9 mouse cellular contexts compared by ENCODE assay signal in the genomic region with DNA sequence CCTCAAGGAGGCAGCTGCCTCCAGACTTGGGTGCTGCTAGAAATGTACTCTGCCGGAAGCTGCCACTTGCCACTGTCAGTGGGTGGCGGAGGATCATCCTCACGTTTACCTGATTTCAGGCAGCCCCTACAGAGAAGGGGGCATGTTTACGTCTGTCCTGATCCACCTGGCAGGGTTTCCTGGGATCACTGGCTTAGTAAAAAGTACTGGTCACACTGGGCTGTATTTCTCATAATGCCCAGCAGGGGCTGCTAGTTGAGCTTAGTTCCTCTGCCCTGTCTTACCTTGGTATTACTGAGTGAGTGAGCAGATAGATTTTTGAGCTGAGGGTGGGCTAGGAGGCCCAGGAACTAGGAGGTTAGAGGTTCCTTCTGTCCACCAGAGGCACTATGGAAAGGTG. TPM values are rescaled to one million over a fixed set of nuclear protein-coding genes. Genes with fewer than 3 reads are reported as not detected.
DNase-seq lines count a peak whose midpoint lies in the region; ATAC-seq and TF ChIP-seq lines count a peak whose summit lies in the region.
"Had no signal": no experiment of that assay in that cellular context is flagged by ENCODE, and none has a peak within 500 bp of the region (broad histone marks: within the 10 kb centered on the region; RNA-seq: fewer than 3 reads in every experiment).

No protein-coding gene starts in this region.

- H3K4me3 ChIP-seq in cerebellum, adult 2 months (replicated peaks; ENCODE audit: insufficient read depth, low read depth, low read length) = no peak overlapping the region
- no peak overlapping the region for H3K4me3 ChIP-seq in liver, embryonic 12.5 days
- no peak overlapping the region for H3K4me3 ChIP-seq in lung, embryonic 14.5 days (ENCODE audit: low read depth, low read length)

- no peak overlapping the region for H3K4me2 ChIP-seq in liver, embryonic 12.5 days
- no peak overlapping the region for H3K4me2 ChIP-seq in lung, embryonic 14.5 days

- peak; percentile 69 for DNase-seq in cerebellum, adult 2 months
- no peak for DNase-seq in cerebellum, adult 11-12 months
- DNase-seq in liver (peak; percentile 46), ZHBTc4 (ENCODE audit: low read depth, low spot score) (peak; percentile 76)
- DNase-seq in forelimb bud, embryonic 11.5 days (ENCODE audit: low read depth, low spot score) = peak; percentile 48
- DNase-seq in lung, embryonic 14.5 days = peak; percentile 72
- no peak for DNase-seq in ovary, adult 18-20 months (ENCODE audit: low spot score)

- H3K4me1 ChIP-seq in cerebellum, adult 2 months (ENCODE audit: control insufficient read depth, insufficient read depth, low read length) = peaks cover 6% of the 10 kb centered on the region
- H3K4me1 ChIP-seq in liver, embryonic 12.5 days = peaks cover 48% of the 10 kb centered on the region
- H3K4me1 ChIP-seq in lung, embryonic 14.5 days (ENCODE audit: insufficient read depth) = peaks cover 5% of the 10 kb centered on the region; the same call in 1 of the 2 replicates

- no peak overlapping the region for H3K9ac ChIP-seq in liver, embryonic 12.5 days
- H3K9ac ChIP-seq in lung, embryonic 14.5 days = no peak overlapping the region

- ATAC-seq in liver, embryonic 12.5 days = no peak
- no peak for ATAC-seq in lung, embryonic 14.5 days (ENCODE audit: insufficient read depth)
- ATAC-seq: Patski had no signal

- H3K9me3 ChIP-seq in liver, embryonic 12.5 days (replicated peaks) = no peaks in the 10 kb centered on the region
- no peaks in the 10 kb centered on the region for H3K9me3 ChIP-seq in lung, embryonic 14.5 days (ENCODE audit: low read depth, low read length)

- 54% methylated on average over 4 of the region's 4 CpGs for WGBS in cerebellum, adult 2 months
- 59% methylated on average over 4 of the region's 4 CpGs for WGBS in liver, embryonic 12.5 days (ENCODE audit: insufficient replicate concordance)
- 52% methylated on average over 4 of the region's 4 CpGs for WGBS in lung, embryonic 14.5 days

- H3K36me3 ChIP-seq in liver, embryonic 12.5 days = peaks cover 47% of the 10 kb centered on the region
- peaks cover 31% of the 10 kb centered on the region for H3K36me3 ChIP-seq in lung, embryonic 14.5 days (ENCODE audit: insufficient read depth)

- no peaks in the 10 kb centered on the region for H3K27me3 ChIP-seq in cerebellum, adult 2 months (ENCODE audit: control insufficient read depth, insufficient read depth, low read length)
- H3K27me3 ChIP-seq in liver, embryonic 12.5 days (replicated peaks) = no peaks in the 10 kb centered on the region; the same call in 1 of the 2 replicates
- H3K27me3 ChIP-seq in lung, embryonic 14.5 days (ENCODE audit: insufficient read depth, low read length) = no peaks in the 10 kb centered on the region
- H3K27me3 ChIP-seq: Patski had no signal

- TF ChIP-seq POLR2A in cerebellum, adult 2 months (IDR thresholded peaks at IDR 0.05; ENCODE audit: borderline replicate concordance, insufficient read depth, low read length) = no peak

- peak; percentile 77 for TF ChIP-seq CTCF in cerebellum, adult 2 months (IDR thresholded peaks at IDR 0.05; ENCODE audit: borderline replicate concordance, insufficient read depth, low read depth, low read length)
- peak; percentile 79 for TF ChIP-seq CTCF in lung, embryonic 14.5 days (IDR thresholded peaks at IDR 0.05; ENCODE audit: low read depth)

- no peak overlapping the region for H3K27ac ChIP-seq in cerebellum, adult 2 months (ENCODE audit: insufficient read depth, low read length)
- H3K27ac ChIP-seq in liver, embryonic 12.5 days = no peak overlapping the region; the same call in 1 of the 2 replicates
- H3K27ac ChIP-seq in lung, embryonic 14.5 days (ENCODE audit: low read depth) = no peak overlapping the region

RNA-seq across cellular contexts. Expression of a gene that starts 4.5 kb away (rescaled TPM):
- polyA plus RNA-seq in cerebellum, adult 2 months (2012; rRNA removed) = 4.4 and 4.7 TPM in 2 replicates
- 34.6 and 38.0 TPM in 2 replicates for polyA plus RNA-seq in liver, embryonic 12.5 days (2016; fragmentation: Nextera tagmentation; extraction: Ambion mirVana)
- 42.0 and 45.5 TPM in 2 replicates for polyA plus RNA-seq in lung, embryonic 14.5 days (2014; fragmentation: Nextera tagmentation; extraction: Ambion mirVana)

RNA-seq across cellular contexts. Expression of a gene that starts 11.1 kb away (rescaled TPM):
- polyA plus RNA-seq in cerebellum, adult 2 months (2012; rRNA removed) = 19.0 and 22.1 TPM in 2 replicates
- polyA plus RNA-seq in liver, embryonic 12.5 days (2016; fragmentation: Nextera tagmentation; extraction: Ambion mirVana) = 13.5 and 14.0 TPM in 2 replicates
- polyA plus RNA-seq in lung, embryonic 14.5 days (2014; fragmentation: Nextera tagmentation; extraction: Ambion mirVana) = 17.4 and 20.1 TPM in 2 replicates

RNA-seq across cellular contexts. Expression of a gene that starts 19.1 kb away (rescaled TPM):
- polyA plus RNA-seq in cerebellum, adult 2 months (2012; rRNA removed) = 12.3 and 12.5 TPM in 2 replicates
- polyA plus RNA-seq in liver, embryonic 12.5 days (2016; fragmentation: Nextera tagmentation; extraction: Ambion mirVana) = 0.13 and 0.19 TPM in 2 replicates
- 0.92 and 1.2 TPM in 2 replicates for polyA plus RNA-seq in lung, embryonic 14.5 days (2014; fragmentation: Nextera tagmentation; extraction: Ambion mirVana)

RNA-seq across cellular contexts. Expression of a gene that starts 20.4 kb away (rescaled TPM):
- 63.1 and 71.2 TPM in 2 replicates for polyA plus RNA-seq in cerebellum, adult 2 months (2012; rRNA removed)
- 11.2 TPM in 2 replicates for polyA plus RNA-seq in liver, embryonic 12.5 days (2016; fragmentation: Nextera tagmentation; extraction: Ambion mirVana)
- polyA plus RNA-seq in lung, embryonic 14.5 days (2014; fragmentation: Nextera tagmentation; extraction: Ambion mirVana) = 13.9 and 16.6 TPM in 2 replicates

RNA-seq across cellular contexts. Expression of a gene that starts 22.6 kb away (rescaled TPM):
- 502 and 505 TPM in 2 replicates for polyA plus RNA-seq in cerebellum, adult 2 months (2012; rRNA removed)
- polyA plus RNA-seq in liver, embryonic 12.5 days (2016; fragmentation: Nextera tagmentation; extraction: Ambion mirVana) = 5.3 and 5.6 TPM in 2 replicates
- 19.5 and 20.5 TPM in 2 replicates for polyA plus RNA-seq in lung, embryonic 14.5 days (2014; fragmentation: Nextera tagmentation; extraction: Ambion mirVana)

Comparison
In these comparisons a context has a peak if more than half of its experiments do, and no peak if none do; other contexts are left out.
1. DNase-seq: peak in cerebellum, adult 2 months (2 of 2), liver (single experiment), ZHBTc4 (single experiment), forelimb bud, embryonic 11.5 days (single experiment) and lung, embryonic 14.5 days (single experiment); none in cerebellum, adult 11-12 months (single experiment) and ovary, adult 18-20 months (single experiment).